Mouse (Mus musculus): ENCODE data around the gene Wdr49.

Gene Wdr49

GRCm38 (mm10) chr3:75482056-75482455, at the start of gene Wdr49:
Gene Wdr49 (minus strand): TSS chr3:75482156.
- DNase-seq (ENCODE audit: low read depth) = no peak

GRCm38 (mm10) chr3:75531074-75531473, 49.1 kb upstream of the Wdr49 start:
- DNase-seq (ENCODE audit: low read depth) = no peak

- DNase-seq (ENCODE audit: low read depth) = no peak
These were observed 40.6 kb upstream of the Wdr49 start for GRCm38 (mm10) chr3:75522527-75522926.

GRCm38 (mm10) chr3:75521314-75521713, 39.4 kb upstream of the Wdr49 start:
- DNase-seq (ENCODE audit: low read depth) = no peak

GRCm38 (mm10) chr3:75517631-75518250, 35.8 kb upstream of the Wdr49 start:
- peak; percentile 71 for DNase-seq (ENCODE audit: low read depth)

GRCm38 (mm10) chr3:75498961-75499960, 17.3 kb upstream of the Wdr49 start:
- peak; percentile 58 for DNase-seq (ENCODE audit: low read depth)

GRCm38 (mm10) chr3:75492913-75493312, 11.0 kb upstream of the Wdr49 start:
- DNase-seq (ENCODE audit: low read depth) = no peak

- no peak for DNase-seq (ENCODE audit: low read depth)
These were observed 6.8 kb downstream of the Wdr49 start for GRCm38 (mm10) chr3:75475106-75475505.

GRCm38 (mm10) chr3:75474657-75475056, 7.3 kb downstream of the Wdr49 start:
- DNase-seq (ENCODE audit: low read depth) = no peak

- no peak for DNase-seq (ENCODE audit: low read depth)
These were observed 13.8 kb downstream of the Wdr49 start for GRCm38 (mm10) chr3:75468154-75468553.

- no peak for DNase-seq (ENCODE audit: low read depth)
These were observed 51.3 kb downstream of the Wdr49 start for GRCm38 (mm10) chr3:75430564-75431181.

- DNase-seq (ENCODE audit: low read depth) = no peak
These were observed 86.0 kb downstream of the Wdr49 start for GRCm38 (mm10) chr3:75395918-75396317.

GRCm38 (mm10) chr3:75395121-75395895, 86.6 kb downstream of the Wdr49 start:
- no peak for DNase-seq (ENCODE audit: low read depth)

GRCm38 (mm10) chr3:75394487-75394886, 87.5 kb downstream of the Wdr49 start:
- DNase-seq (ENCODE audit: low read depth) = no peak

GRCm38 (mm10) chr3:75381776-75382175, 100.2 kb downstream of the Wdr49 start:
- DNase-seq (ENCODE audit: low read depth) = no peak

- no peak for DNase-seq (ENCODE audit: low read depth)
These were observed 128.0 kb downstream of the Wdr49 start for GRCm38 (mm10) chr3:75353972-75354371.

- DNase-seq (ENCODE audit: low read depth) = no peak
These were observed 144.8 kb downstream of the Wdr49 start for GRCm38 (mm10) chr3:75337196-75337595.

GRCm38 (mm10) chr3:75320999-75321398, 161.0 kb downstream of the Wdr49 start:
- DNase-seq (ENCODE audit: low read depth) = no peak

- DNase-seq (ENCODE audit: low read depth) = no peak
These were observed 173.1 kb downstream of the Wdr49 start for GRCm38 (mm10) chr3:75308861-75309260.

- DNase-seq (ENCODE audit: low read depth) = no peak
These were observed 173.7 kb downstream of the Wdr49 start for GRCm38 (mm10) chr3:75308228-75308627.

GRCm38 (mm10) chr3:75305584-75305983, 176.4 kb downstream of the Wdr49 start:
- no peak for DNase-seq (ENCODE audit: low read depth)

- DNase-seq (ENCODE audit: low read depth) = no peak
These were observed 177.3 kb downstream of the Wdr49 start for GRCm38 (mm10) chr3:75304621-75305020.
